Mouse (Mus musculus): ENCODE measurements at regions not wholly inside any gene's neighbourhood (a gene's known extent, or its start where the extent isn't known, plus 50 kb on each side); places are given as distances from the start of the nearest gene placed in this dataset.

- H3K4me2 ChIP-seq (ENCODE audit: low read depth, low read length): no peak overlapping the region
- H3K36me3 ChIP-seq (ENCODE audit: control insufficient read depth, insufficient read depth): no peaks in the 10 kb centered on the region
- no peaks in the 10 kb centered on the region for H3K9me3 ChIP-seq (replicated peaks; ENCODE audit: control insufficient read depth, low read length)
- 42% methylated on average over 2 of the region's 2 CpGs for WGBS (ENCODE audit: insufficient replicate concordance)
- no peak overlapping the region for H3K27ac ChIP-seq (ENCODE audit: low read length)
- no peak overlapping the region for H3K4me3 ChIP-seq (ENCODE audit: low read depth, low read length)
- no peaks in the 10 kb centered on the region for H3K4me1 ChIP-seq (ENCODE audit: control insufficient read depth, low read depth, low read length)
- no peak for ATAC-seq (ENCODE audit: low read depth)
- no peak overlapping the region for H3K9ac ChIP-seq (ENCODE audit: low read depth, low read length)
- no peaks in the 10 kb centered on the region for H3K27me3 ChIP-seq (ENCODE audit: control insufficient read depth, insufficient read depth, low read depth, low read length)
Observed at GRCm38 (mm10) chr8:41795625-41796024, 378.8 kb upstream of the Frg1 start.

- H3K27ac ChIP-seq (ENCODE audit: low read length): no peak overlapping the region
- H3K4me2 ChIP-seq (ENCODE audit: low read depth, low read length): no peak overlapping the region
- no peak overlapping the region for H3K4me3 ChIP-seq (ENCODE audit: low read depth, low read length)
- H3K4me1 ChIP-seq (ENCODE audit: control insufficient read depth, low read depth, low read length): no peaks in the 10 kb centered on the region
- H3K9me3 ChIP-seq (replicated peaks; ENCODE audit: control insufficient read depth, low read length): no peaks in the 10 kb centered on the region
- no peaks in the 10 kb centered on the region for H3K27me3 ChIP-seq (ENCODE audit: control insufficient read depth, insufficient read depth, low read depth, low read length)
- WGBS (ENCODE audit: insufficient replicate concordance): 57% methylated on average over 9 of the region's 9 CpGs
- H3K9ac ChIP-seq (ENCODE audit: low read depth, low read length): no peak overlapping the region
- H3K36me3 ChIP-seq (ENCODE audit: control insufficient read depth, insufficient read depth): no peaks in the 10 kb centered on the region
- no peak for ATAC-seq (ENCODE audit: low read depth)
Observed at GRCm38 (mm10) chr8:41786952-41787861, 370.3 kb upstream of the Frg1 start.

GRCm38 (mm10) chr8:41785977-41786376 is 369.1 kb upstream of the Frg1 start:
- no peak for ATAC-seq (ENCODE audit: low read depth)

GRCm38 (mm10) chr8:41782837-41783236 is 366.0 kb upstream of the Frg1 start:
- no peak for ATAC-seq (ENCODE audit: low read depth)
- H3K9ac ChIP-seq (ENCODE audit: low read depth, low read length): no peak overlapping the region
- no peak overlapping the region for H3K4me3 ChIP-seq (ENCODE audit: low read depth, low read length)
- no peaks in the 10 kb centered on the region for H3K9me3 ChIP-seq (replicated peaks; ENCODE audit: control insufficient read depth, low read length)
- H3K27ac ChIP-seq (ENCODE audit: low read length): no peak overlapping the region
- H3K36me3 ChIP-seq (ENCODE audit: control insufficient read depth, insufficient read depth): no peaks in the 10 kb centered on the region
- H3K27me3 ChIP-seq (ENCODE audit: control insufficient read depth, insufficient read depth, low read depth, low read length): no peaks in the 10 kb centered on the region
- WGBS (ENCODE audit: insufficient replicate concordance): 43% methylated on average over 1 of the region's 1 CpGs
- no peaks in the 10 kb centered on the region for H3K4me1 ChIP-seq (ENCODE audit: control insufficient read depth, low read depth, low read length)
- H3K4me2 ChIP-seq (ENCODE audit: low read depth, low read length): no peak overlapping the region

More at GRCm38 (mm10) chr8:41785977-41786376, 369.1 kb upstream of the Frg1 start:
- H3K4me3 ChIP-seq (ENCODE audit: low read depth, low read length): no peak overlapping the region
- H3K27ac ChIP-seq (ENCODE audit: low read length): no peak overlapping the region
- 54% methylated on average over 2 of the region's 2 CpGs for WGBS (ENCODE audit: insufficient replicate concordance)
- no peaks in the 10 kb centered on the region for H3K27me3 ChIP-seq (ENCODE audit: control insufficient read depth, insufficient read depth, low read depth, low read length)
- H3K9ac ChIP-seq (ENCODE audit: low read depth, low read length): no peak overlapping the region
- H3K36me3 ChIP-seq (ENCODE audit: control insufficient read depth, insufficient read depth): no peaks in the 10 kb centered on the region
- no peaks in the 10 kb centered on the region for H3K9me3 ChIP-seq (replicated peaks; ENCODE audit: control insufficient read depth, low read length)
- H3K4me2 ChIP-seq (ENCODE audit: low read depth, low read length): no peak overlapping the region
- no peaks in the 10 kb centered on the region for H3K4me1 ChIP-seq (ENCODE audit: control insufficient read depth, low read depth, low read length)

- WGBS (ENCODE audit: insufficient replicate concordance): 61% methylated on average over 3 of the region's 3 CpGs
- no peak for ATAC-seq (ENCODE audit: low read depth)
- H3K4me3 ChIP-seq (ENCODE audit: low read depth, low read length): no peak overlapping the region
Observed at GRCm38 (mm10) chr8:41779459-41779858, 362.6 kb upstream of the Frg1 start.

GRCm38 (mm10) chr8:41771729-41772128 is 354.9 kb upstream of the Frg1 start:
- Histone ChIP-seq H3K4me3 (ENCODE audit: low read depth, low read length) (no peak overlapping the region), H3K36me3 (ENCODE audit: control insufficient read depth, insufficient read depth) (no peaks in the 10 kb centered on the region), H3K27me3 (ENCODE audit: control insufficient read depth, insufficient read depth, low read depth, low read length) (no peaks in the 10 kb centered on the region), H3K27ac (ENCODE audit: low read length) (no peak overlapping the region), H3K4me1 (ENCODE audit: control insufficient read depth, low read depth, low read length) (no peaks in the 10 kb centered on the region), H3K9ac (ENCODE audit: low read depth, low read length) (no peak overlapping the region), H3K9me3 (replicated peaks; ENCODE audit: control insufficient read depth, low read length) (no peaks in the 10 kb centered on the region), H3K4me2 (ENCODE audit: low read depth, low read length) (no peak overlapping the region)
- no peak for ATAC-seq (ENCODE audit: low read depth)
- WGBS (ENCODE audit: insufficient replicate concordance): 53% methylated on average over 4 of the region's 4 CpGs

More at GRCm38 (mm10) chr8:41779459-41779858, 362.6 kb upstream of the Frg1 start:
- Histone ChIP-seq H3K36me3 (ENCODE audit: control insufficient read depth, insufficient read depth) (no peaks in the 10 kb centered on the region), H3K27me3 (ENCODE audit: control insufficient read depth, insufficient read depth, low read depth, low read length) (no peaks in the 10 kb centered on the region), H3K4me1 (ENCODE audit: control insufficient read depth, low read depth, low read length) (no peaks in the 10 kb centered on the region), H3K4me2 (ENCODE audit: low read depth, low read length) (no peak overlapping the region), H3K27ac (ENCODE audit: low read length) (no peak overlapping the region), H3K9ac (ENCODE audit: low read depth, low read length) (no peak overlapping the region), H3K9me3 (replicated peaks; ENCODE audit: control insufficient read depth, low read length) (no peaks in the 10 kb centered on the region)

GRCm38 (mm10) chr8:41753481-41753880 is 336.6 kb upstream of the Frg1 start:
- WGBS (ENCODE audit: insufficient replicate concordance): 67% methylated on average over 1 of the region's 1 CpGs
- Histone ChIP-seq H3K9me3 (replicated peaks; ENCODE audit: control insufficient read depth, low read length) (no peaks in the 10 kb centered on the region), H3K4me3 (ENCODE audit: low read depth, low read length) (no peak overlapping the region), H3K4me2 (ENCODE audit: low read depth, low read length) (no peak overlapping the region), H3K4me1 (ENCODE audit: control insufficient read depth, low read depth, low read length) (no peaks in the 10 kb centered on the region), H3K27me3 (ENCODE audit: control insufficient read depth, insufficient read depth, low read depth, low read length) (no peaks in the 10 kb centered on the region), H3K36me3 (ENCODE audit: control insufficient read depth, insufficient read depth) (no peaks in the 10 kb centered on the region), H3K9ac (ENCODE audit: low read depth, low read length) (no peak overlapping the region), H3K27ac (ENCODE audit: low read length) (no peak overlapping the region)
- no peak for ATAC-seq (ENCODE audit: low read depth)

- Histone ChIP-seq H3K4me1 (ENCODE audit: control insufficient read depth, low read depth, low read length) (no peaks in the 10 kb centered on the region), H3K4me2 (ENCODE audit: low read depth, low read length) (no peak overlapping the region), H3K27me3 (ENCODE audit: control insufficient read depth, insufficient read depth, low read depth, low read length) (no peaks in the 10 kb centered on the region), H3K27ac (ENCODE audit: low read length) (no peak overlapping the region), H3K9me3 (replicated peaks; ENCODE audit: control insufficient read depth, low read length) (no peaks in the 10 kb centered on the region), H3K4me3 (ENCODE audit: low read depth, low read length) (no peak overlapping the region), H3K36me3 (ENCODE audit: control insufficient read depth, insufficient read depth) (no peaks in the 10 kb centered on the region), H3K9ac (ENCODE audit: low read depth, low read length) (no peak overlapping the region)
- no peak for ATAC-seq (ENCODE audit: low read depth)
- 34% methylated on average over 2 of the region's 2 CpGs for WGBS (ENCODE audit: insufficient replicate concordance)
Observed at GRCm38 (mm10) chr8:41752641-41753040, 335.8 kb upstream of the Frg1 start.

- WGBS (ENCODE audit: insufficient replicate concordance): 69% methylated on average over 6 of the region's 6 CpGs
- no peak overlapping the region for H3K27ac ChIP-seq (ENCODE audit: low read length)
- H3K9me3 ChIP-seq (replicated peaks; ENCODE audit: control insufficient read depth, low read length): no peaks in the 10 kb centered on the region
- H3K4me3 ChIP-seq (ENCODE audit: low read depth, low read length): no peak overlapping the region
- no peak overlapping the region for H3K9ac ChIP-seq (ENCODE audit: low read depth, low read length)
- no peaks in the 10 kb centered on the region for H3K27me3 ChIP-seq (ENCODE audit: control insufficient read depth, insufficient read depth, low read depth, low read length)
- H3K4me2 ChIP-seq (ENCODE audit: low read depth, low read length): no peak overlapping the region
- H3K4me1 ChIP-seq (ENCODE audit: control insufficient read depth, low read depth, low read length): no peaks in the 10 kb centered on the region
- H3K36me3 ChIP-seq (ENCODE audit: control insufficient read depth, insufficient read depth): no peaks in the 10 kb centered on the region
- ATAC-seq (ENCODE audit: low read depth): no peak
Observed at GRCm38 (mm10) chr8:41747024-41747423, 330.1 kb upstream of the Frg1 start.
